Mouse (Mus musculus): ENCODE measurements around the gene Tmie.

- TF ChIP-seq CTCF (IDR thresholded peaks at IDR 0.05; ENCODE audit: insufficient read depth, low read length) (no peak), POLR2A (IDR thresholded peaks at IDR 0.05; ENCODE audit: borderline replicate concordance, extremely low read depth, low read depth, low read length) (no peak)
These were observed 2.0 kb downstream of the Tmie start for GRCm38 (mm10) chr9:110877888-110878287.

Data from lung, adult 2 months (tissue).